Mouse (Mus musculus) adrenal gland, adult 8-10 months (tissue): ENCODE data around the gene Cyp4f39. TPM values are rescaled to one million over a fixed set of nuclear protein-coding genes. Genes with fewer than 3 reads are reported as not detected.
"Not testable (repeated sequence)": the region's sequence is repeated elsewhere in the genome, so short reads cannot be mapped to it uniquely, and the experiment has no call there.

ENCODE experiments used
- DNase-seq: peaks from one replicate; pipeline ENCODE4 v3.0.0; 2022
- total RNA-seq, 4 experiments: library from RNA; stranded (reverse); gene quantifications; 2 replicates each; pipeline ENCODE4 v1.2.4; 2022

Cyp4f39 gene
- total RNA-seq, 4 experiments from 2014 or later: not detected

DNA sequence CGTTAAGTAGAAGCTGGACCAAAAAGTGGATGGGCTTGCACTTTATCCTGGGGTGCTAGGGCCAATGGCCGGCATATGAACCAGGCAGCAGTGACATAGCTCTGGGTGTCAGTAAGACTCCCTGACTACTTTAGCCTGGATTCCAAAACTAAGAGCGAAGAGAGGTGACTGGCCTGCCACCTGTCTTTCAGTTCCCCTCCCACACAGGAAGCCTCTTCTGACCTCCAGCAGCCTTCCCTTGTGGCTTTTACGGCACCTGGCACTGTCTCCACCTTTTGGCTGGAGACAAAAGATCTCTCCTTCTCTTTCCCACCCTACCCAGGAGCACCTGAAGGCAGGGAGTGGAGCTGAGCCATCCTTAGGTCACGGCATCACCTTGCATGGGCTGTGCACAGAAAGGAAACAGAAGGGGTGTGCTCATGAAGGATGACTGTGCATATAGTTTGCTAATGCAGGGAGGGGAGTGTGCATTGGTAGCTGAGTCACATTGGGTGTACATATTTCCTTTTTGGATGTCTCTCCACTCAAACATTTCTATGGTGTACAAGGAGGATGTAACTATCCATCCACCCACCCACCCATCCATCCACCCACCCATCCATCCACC lies 22.5 kb downstream of the Cyp4f39 start:
- DNase-seq: no peak

DNA sequence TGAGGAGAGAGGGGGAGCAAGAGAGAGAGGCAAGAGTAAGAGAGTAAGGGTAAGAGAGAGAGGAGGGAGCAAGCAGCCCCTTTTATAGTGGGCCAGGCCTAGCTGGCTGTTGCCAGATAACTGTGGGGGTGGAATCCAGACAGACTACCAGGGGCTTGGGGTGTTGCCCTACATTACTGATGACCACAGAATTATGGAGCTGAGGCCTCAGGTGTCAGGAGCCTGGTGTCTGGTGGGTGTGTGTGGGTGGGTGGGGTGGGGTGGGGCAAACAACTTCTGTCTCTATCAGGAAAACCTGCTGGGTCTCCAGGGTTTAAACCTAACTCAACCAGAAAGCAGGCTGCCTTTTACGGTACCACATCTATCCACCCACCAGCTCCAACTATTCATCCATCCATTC lies 24.7 kb downstream of the Cyp4f39 start:
- no peak for DNase-seq

- no peak for DNase-seq
Observed at GRCm38 (mm10) chr17:32478727-32479126, 26.2 kb downstream of the Cyp4f39 start.

GRCm38 (mm10) chr17:32479554-32480506 lies 27.3 kb downstream of the Cyp4f39 start:
- DNase-seq: peak; percentile 24

DNA sequence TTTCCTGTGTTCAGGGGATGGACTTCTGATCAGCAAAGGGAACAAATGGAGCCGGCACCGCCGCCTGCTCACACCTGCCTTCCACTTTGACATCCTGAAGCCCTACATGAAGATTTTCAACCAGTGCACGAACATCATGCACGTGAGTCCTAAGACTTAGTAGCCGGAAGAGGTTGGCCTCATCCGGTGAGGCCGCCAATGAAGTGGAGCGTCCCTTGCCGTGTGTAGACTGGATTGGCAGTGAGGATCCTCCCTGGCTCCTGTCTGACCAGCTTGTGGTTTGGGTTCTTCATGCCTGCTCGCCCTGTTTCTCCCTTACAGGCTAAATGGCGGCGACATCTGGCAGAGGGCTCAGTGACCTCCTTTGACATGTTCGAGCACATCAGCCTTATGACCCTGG lies 29.2 kb downstream of the Cyp4f39 start:
- no peak for DNase-seq

DNA sequence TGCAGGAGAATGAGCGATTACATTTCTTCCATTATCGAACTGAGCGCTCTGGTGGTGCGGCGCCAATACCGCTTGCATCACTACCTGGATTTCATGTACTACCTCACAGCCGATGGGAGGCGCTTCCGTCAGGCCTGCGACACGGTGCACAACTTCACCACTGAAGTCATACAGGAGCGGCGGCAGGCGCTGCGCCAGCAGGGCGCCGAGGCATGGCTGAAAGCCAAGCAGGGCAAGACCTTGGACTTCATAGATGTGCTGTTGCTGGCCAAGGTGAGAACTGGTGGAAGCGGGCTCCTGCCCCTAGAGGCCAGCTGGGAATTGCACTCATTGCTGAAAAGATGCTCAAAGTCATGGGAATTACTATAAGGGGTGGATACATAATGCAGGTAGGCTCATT lies 30.7 kb downstream of the Cyp4f39 start:
- peak; percentile 92 for DNase-seq

DNA sequence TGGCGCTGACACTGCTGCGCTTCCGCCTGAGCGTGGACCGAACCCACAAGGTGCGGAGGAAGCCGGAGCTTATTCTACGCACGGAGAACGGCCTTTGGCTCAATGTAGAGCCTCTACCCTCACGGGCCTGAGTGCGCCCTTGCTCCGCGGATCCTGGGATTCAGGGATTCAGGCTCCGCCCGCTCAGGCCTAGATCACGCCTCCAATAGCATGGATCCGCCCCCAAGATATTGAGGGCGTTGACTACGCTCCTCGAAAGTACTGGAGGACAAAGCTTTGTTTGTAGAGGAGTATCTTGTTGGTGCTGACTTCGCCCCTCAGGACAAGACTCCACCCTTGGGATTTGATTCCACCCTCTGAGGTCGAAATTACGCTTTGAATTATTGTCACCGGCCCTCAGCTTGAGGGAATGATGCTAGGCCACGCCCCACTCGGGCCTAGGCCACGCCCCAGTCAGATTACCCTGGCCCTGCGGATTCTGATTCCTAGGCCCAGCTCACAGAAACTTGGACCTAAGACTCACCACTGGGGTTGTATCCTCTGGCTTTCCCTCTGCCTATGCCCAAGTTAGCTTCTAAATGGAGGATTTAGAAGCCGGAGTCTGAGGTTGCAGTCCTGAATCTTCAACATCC lies 39.9 kb downstream of the Cyp4f39 start:
- DNase-seq: no peak

DNA sequence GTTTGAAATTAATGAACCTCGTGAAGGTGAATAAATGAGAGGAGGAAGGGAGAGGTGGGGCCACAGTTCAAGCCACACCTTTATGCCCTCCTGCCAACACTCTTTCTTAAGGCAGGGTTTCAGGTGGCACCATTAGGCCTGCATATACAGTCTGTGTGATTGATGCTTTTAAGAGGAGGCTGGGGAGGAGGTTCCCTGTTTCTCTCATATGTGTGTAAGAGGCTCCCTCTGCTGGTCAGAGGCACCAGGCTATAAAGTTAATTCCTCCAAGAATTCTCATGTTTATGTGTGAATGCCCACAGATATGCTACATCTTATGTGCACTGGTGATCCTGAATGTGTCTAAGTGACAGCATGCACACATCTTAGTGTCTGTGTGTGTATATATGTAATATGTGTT lies 42.1 kb downstream of the Cyp4f39 start:
- peak; percentile 40 for DNase-seq

- DNase-seq: not testable (repeated sequence)
Observed at GRCm38 (mm10) chr17:32500511-32500910, 48.0 kb downstream of the Cyp4f39 start.

DNA sequence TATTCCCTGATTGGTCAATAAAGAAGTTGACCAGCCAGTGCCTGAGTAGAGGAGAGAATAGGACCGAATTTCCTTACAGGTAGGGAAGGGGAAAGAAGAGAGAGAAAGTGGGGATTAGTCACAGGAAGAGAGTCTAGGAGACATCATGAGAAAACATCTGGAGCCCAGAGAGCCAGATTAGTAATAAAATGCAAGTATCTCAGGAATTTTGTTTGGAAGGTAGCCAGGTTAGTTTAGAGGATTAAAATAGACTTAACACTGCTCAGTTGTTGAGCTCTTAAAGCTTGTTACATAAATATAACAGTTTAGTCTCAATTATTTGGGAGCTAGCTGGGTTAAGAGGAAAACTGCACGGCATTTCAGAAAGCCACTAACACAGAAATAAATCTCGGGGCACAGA lies 48.5 kb downstream of the Cyp4f39 start:
- no peak for DNase-seq

DNA sequence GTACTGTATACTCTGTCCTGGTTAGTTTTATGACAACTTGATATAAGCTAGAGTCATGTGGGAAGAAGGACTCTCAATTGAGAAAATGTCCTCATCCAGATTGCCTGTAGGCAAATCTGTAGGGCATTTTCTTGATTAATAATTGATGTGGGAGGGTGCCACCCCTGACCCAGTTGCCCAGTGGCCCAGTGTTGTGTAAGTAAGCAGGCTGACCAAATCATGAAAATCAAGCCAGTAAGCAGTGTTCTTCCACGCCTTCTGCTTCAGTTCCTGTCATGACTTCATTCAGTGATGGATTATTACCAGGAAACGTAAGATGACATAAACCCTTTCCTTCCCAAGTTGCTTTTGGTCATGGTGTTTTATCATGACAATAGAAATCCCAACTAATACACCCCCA lies 50.6 kb downstream of the Cyp4f39 start:
- no peak for DNase-seq

DNA sequence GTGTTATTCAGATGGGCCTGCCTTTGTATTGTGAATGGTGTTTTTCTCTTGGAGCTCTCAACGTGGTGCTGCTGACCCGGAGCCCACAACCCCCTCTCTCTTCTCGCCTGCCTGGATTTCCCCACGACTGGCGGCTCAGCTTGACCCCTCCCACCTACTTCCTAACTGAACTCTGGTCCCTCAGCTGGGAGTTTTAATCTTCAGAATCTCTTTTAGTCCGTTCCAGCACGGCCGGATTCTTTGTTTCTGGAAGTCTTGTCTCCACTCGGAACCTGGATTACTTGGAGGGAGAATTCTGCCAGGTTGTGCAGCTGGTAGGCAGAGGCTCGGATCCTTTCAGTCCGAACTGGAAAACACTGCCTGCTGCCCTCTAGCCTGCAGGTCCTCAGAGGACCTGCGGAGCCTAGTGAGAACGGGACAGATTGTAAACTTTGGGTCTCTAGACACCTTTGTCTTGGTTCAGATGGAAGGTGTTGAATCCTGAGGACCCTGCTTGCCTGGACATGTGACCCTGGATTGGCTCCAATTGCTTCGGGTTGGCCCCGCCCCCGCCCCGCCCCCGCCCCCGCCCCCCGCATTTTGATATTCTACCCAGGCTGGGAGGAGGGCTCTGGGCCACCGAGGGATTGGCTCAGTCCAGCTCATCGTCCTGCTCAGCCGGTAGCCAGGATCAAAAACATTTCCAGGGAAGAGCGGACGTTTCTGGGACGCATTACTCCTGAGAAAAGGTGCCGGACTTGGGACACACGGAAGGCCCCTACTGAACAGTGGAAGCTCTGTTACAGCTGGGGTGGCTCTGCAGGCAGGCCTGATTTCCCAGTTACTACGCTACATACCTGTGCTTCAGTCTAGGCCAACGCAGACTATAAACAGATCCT lies 53.6 kb downstream of the Cyp4f39 start, which contains the start of gene Cyp4f17:
Gene Cyp4f17, plus strand, starts transcription at position 200 of the 878 bp plus-strand sequence.
- DNase-seq: peak; percentile 27

DNA sequence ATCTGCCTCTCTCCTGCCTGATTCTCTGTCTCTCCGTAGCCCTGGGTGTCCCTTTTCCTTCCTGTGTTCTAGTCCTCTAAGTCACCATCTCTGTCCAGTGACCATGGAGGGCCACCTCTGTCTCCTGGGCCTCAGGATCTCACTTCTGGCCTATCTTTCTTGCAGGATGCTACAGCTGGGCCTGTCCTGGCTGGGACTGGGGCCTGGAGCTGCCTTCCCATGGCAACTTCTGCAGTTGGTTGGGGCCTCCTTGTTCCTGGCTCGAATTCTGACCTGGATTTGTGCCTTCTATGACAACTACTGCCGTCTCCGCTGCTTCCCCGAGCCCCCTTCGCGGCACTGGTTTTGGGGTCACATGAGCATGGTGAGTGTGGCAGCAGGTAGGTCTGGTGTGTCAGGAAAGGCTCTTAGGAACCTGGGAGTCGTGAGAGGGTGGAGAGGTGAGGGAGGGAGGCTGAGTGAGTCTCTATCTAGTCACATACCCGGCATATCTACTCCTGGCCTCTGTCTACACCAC lies 54.3 kb downstream of the Cyp4f39 start:
- peak; percentile 15 for DNase-seq

DNA sequence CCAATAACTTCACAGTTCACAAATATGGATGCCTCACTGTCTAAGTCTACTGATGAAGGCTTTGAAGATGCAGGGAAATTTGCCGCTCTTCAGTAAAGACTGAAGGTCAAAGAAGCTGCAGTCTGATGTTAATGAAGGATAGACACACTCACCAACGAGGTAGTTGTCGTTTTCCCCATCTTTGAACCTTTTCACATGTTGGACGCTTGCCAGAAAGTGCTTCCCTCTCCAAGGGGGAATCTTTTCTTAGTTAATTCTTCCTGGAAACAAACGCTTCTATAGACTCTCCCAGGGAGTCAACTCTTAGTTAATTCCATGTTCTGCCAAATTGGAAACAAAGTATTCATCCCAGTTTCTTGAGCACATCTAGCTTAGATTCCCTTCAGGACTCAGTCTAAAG lies 63.6 kb downstream of the Cyp4f39 start:
- no peak for DNase-seq

GRCm38 (mm10) chr17:32521981-32522380 lies 69.5 kb downstream of the Cyp4f39 start:
- DNase-seq: peak; percentile 58

- no peak for DNase-seq
Observed at GRCm38 (mm10) chr17:32522386-32522785, 69.9 kb downstream of the Cyp4f39 start.

DNA sequence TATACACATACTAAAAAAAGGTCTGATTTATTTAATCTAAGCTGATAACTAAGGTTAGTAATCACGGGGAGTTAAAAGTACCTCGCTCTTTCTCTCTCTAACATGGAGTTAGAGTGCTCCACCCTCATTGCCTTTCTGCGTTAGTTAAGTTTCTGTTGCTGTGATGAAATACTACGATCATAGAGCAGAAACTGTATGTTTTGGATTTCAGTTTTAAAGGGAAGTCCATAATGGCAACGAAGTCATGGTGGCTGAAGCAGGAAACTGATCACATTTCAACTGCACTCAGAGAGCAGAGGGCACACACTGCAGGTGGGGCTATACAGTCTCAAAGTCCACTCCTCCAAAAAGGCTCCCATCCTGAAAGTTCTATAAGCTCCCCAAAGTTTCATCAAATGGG lies 70.3 kb downstream of the Cyp4f39 start:
- no peak for DNase-seq

DNA sequence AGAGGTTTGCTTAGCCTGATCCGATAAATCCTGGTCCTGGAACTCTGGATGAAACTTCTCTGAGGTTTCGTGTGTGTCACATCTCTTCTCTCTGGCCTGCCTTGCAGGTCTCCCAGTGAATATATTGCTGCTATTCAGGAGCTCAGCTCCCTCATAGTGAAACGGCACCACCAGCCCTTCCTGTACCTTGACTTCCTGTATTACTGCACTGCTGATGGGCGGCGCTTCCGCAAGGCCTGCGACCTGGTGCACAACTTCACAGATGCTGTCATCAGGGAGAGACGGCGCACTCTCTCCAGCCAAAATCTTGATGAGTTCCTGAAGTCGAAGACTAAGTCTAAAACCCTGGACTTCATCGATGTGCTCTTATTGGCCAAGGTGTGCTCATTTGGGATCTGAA lies 71.4 kb downstream of the Cyp4f39 start:
- DNase-seq: no peak

GRCm38 (mm10) chr17:32526341-32526740 lies 73.8 kb downstream of the Cyp4f39 start:
- DNase-seq: not testable (repeated sequence)

DNA sequence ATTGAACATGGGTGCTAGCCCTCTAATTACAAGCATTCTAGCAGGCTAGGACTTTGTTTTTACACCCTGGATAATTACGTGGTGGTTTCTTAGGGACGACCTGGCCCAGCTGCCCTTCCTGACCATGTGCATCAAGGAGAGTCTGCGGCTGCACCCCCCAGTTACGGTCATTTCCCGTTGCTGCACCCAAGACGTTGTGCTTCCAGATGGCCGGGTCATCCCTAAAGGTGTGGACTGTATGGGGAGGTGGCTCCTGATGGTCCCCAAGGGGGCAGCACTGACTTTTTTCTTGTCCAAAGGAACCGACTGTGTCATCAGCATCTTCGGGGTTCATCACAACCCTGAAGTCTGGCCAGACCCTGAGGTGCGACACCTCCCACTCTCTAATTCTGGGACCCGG lies 75.2 kb downstream of the Cyp4f39 start:
- DNase-seq: no peak

GRCm38 (mm10) chr17:32528408-32529337 lies 76.2 kb downstream of the Cyp4f39 start:
- peak; percentile 92 for DNase-seq
